Mouse (Mus musculus) midbrain, embryonic 16.5 days (tissue): ENCODE results near the gene Rpl13. TPM values are rescaled to one million over a fixed set of nuclear protein-coding genes. Genes with fewer than 3 reads are reported as not detected.

Experiments
- microRNA-seq: library from miRNA; unstranded; fragments of <30 nt; microRNA quantifications from one replicate; pipeline ENCODE4, GENCODE M21; 2017
- polyA plus RNA-seq: library from polyadenylated mRNA; unstranded; fragments of >200 nt; fragmentation: Nextera tagmentation; extraction: Ambion mirVana; gene quantifications from 2 replicates; pipeline ENCODE4 v1.2.1, GENCODE M21; 2015

The Rpl13 gene
- polyA plus RNA-seq, 1 experiment from 2014 or later: 639 TPM

Small RNA genes within 50 kb of the gene (microRNA-seq; reads per million reads assigned to microRNA genes)
- not detected for gene Mir7079
- 0.86 reads per million for gene Mir7080

Other genes with a start within 250 kb of the Rpl13 start
- 23.2 and 25.8 TPM in 2 replicates for gene Ankrd11, start 60.1 kb upstream of the Rpl13 start, polyA plus RNA-seq
- gene Spg7, start 39.4 kb upstream of the Rpl13 start, polyA plus RNA-seq: 47.4 and 48.2 TPM in 2 replicates
- 10.1 and 17.1 TPM in 2 replicates for gene Cpne7, start 15.0 kb downstream of the Rpl13 start, polyA plus RNA-seq
- 0.40 and 0.42 TPM in 2 replicates for gene Sult5a1, start 56.0 kb downstream of the Rpl13 start, polyA plus RNA-seq
- 0.14 and 0.40 TPM in 2 replicates for gene Dpep1, start 83.9 kb downstream of the Rpl13 start, polyA plus RNA-seq
- gene Chmp1a, start 110.4 kb downstream of the Rpl13 start, polyA plus RNA-seq: 231 and 232 TPM in 2 replicates
- gene Spata33, start 110.5 kb downstream of the Rpl13 start, polyA plus RNA-seq: 7.0 and 8.5 TPM in 2 replicates
- gene Cdk10, start 122.5 kb downstream of the Rpl13 start, polyA plus RNA-seq: 53.8 and 54.4 TPM in 2 replicates
- gene Spata2l, start 133.9 kb downstream of the Rpl13 start, polyA plus RNA-seq: 8.2 and 12.1 TPM in 2 replicates
- gene Zfp276, start 151.8 kb downstream of the Rpl13 start, polyA plus RNA-seq: 24.3 and 24.4 TPM in 2 replicates
- gene Vps9d1, start 152.0 kb downstream of the Rpl13 start, polyA plus RNA-seq: 63.8 and 69.0 TPM in 2 replicates
- gene Fanca, start 216.2 kb downstream of the Rpl13 start, polyA plus RNA-seq: 5.0 and 5.4 TPM in 2 replicates
- 39.1 and 42.3 TPM in 2 replicates for gene Spire2, start 230.4 kb downstream of the Rpl13 start, polyA plus RNA-seq